Mouse (Mus musculus): ENCODE results near the gene Psmd4.

DNA sequence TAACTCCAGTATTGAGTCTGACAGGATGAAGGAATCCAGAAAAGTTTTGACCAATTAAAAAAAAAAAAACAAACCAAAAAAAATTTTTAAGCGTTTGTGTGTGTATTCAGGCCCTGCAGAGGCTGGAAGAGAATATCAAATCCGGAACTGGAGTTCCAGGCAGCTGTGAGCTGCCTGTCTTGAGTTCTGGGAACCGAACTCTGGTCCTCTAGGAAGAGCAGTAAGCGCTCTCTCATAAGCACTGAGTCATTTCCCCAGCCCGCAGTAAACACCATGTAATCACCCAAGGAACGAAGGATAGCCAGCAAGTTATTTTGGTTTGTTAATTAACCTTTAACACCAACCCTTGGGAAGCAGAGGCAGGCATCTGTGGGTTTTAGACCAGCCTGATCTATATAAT lies 837 bp upstream of the Psmd4 start:
- no peak for TF ChIP-seq CTCF (IDR thresholded peaks at IDR 0.05; ENCODE audit: low read depth, low read length)
- no peak for TF ChIP-seq POLR2A (IDR thresholded peaks at IDR 0.05; ENCODE audit: extremely low read depth, insufficient read depth, low read length)

Data from liver, adult 2 months (tissue).